Mouse (Mus musculus): Measurements from ENCODE around the gene Nrk. TPM values are rescaled to one million over a fixed set of nuclear protein-coding genes. Genes with fewer than 3 reads are reported as not detected.

Gene Nrk
- 22.4 and 24.5 TPM in 2 replicates for polyA plus RNA-seq (2011; ENCODE audit: insufficient read depth, insufficient read length, low read depth, missing spikeins)

GRCm38 (mm10) chrX:138914041-138914776, at the start of gene Nrk:
Gene Nrk, plus strand, starts transcription at chrX:138914430.
- H3K4me1 ChIP-seq (ENCODE audit: control insufficient read depth, insufficient read depth, low read length) = no peaks in the 10 kb centered on the region
- H3K9me3 ChIP-seq (replicated peaks; ENCODE audit: control insufficient read depth, insufficient read depth, low read length, poor library complexity, severe bottlenecking) = no peaks in the 10 kb centered on the region
- H3K27me3 ChIP-seq (ENCODE audit: control insufficient read depth, insufficient read depth, low read length, poor library complexity, severe bottlenecking) = peaks cover 4% of the 10 kb centered on the region
- peak within 1 kb of the TSS; percentile 74 for H3K4me3 ChIP-seq (ENCODE audit: low read depth, low read length)
- no peak within 1 kb of the TSS for H3K27ac ChIP-seq (ENCODE audit: insufficient read depth, low read length)
- no peak for TF ChIP-seq EP300 (IDR thresholded peaks at IDR 0.05; ENCODE audit: insufficient read depth, low read depth, low read length)
- no peak for TF ChIP-seq POLR2A (IDR thresholded peaks at IDR 0.05; ENCODE audit: insufficient read depth, low read length)
- no peak for TF ChIP-seq CTCF (IDR thresholded peaks at IDR 0.05; ENCODE audit: low read depth, low read length)
- no peak within 1 kb of the TSS; the same call in 1 of the 2 replicates for H3K9ac ChIP-seq (ENCODE audit: low read depth, poor library complexity, severe bottlenecking)
- H3K36me3 ChIP-seq (ENCODE audit: control insufficient read depth, insufficient read depth, low read length, poor library complexity, severe bottlenecking) = no peaks in the 10 kb centered on the region

GRCm38 (mm10) chrX:138913366-138913765, 864 bp upstream of the Nrk start:
- no peak overlapping the region for H3K27ac ChIP-seq (ENCODE audit: insufficient read depth, low read length)
- no peaks in the 10 kb centered on the region for H3K4me1 ChIP-seq (ENCODE audit: control insufficient read depth, insufficient read depth, low read length)
- 0 out of 2 replicates have a peak overlapping the region, but pooled peaks have one; percentile 10 for H3K4me3 ChIP-seq (ENCODE audit: low read depth, low read length)
- H3K9me3 ChIP-seq (replicated peaks; ENCODE audit: control insufficient read depth, insufficient read depth, low read length, poor library complexity, severe bottlenecking) = no peaks in the 10 kb centered on the region
- TF ChIP-seq CTCF (IDR thresholded peaks at IDR 0.05; ENCODE audit: low read depth, low read length) = no peak
- TF ChIP-seq POLR2A (IDR thresholded peaks at IDR 0.05; ENCODE audit: insufficient read depth, low read length) = no peak
- no peak for TF ChIP-seq EP300 (IDR thresholded peaks at IDR 0.05; ENCODE audit: insufficient read depth, low read depth, low read length)
- H3K9ac ChIP-seq (ENCODE audit: low read depth, poor library complexity, severe bottlenecking) = no peak overlapping the region
- peaks cover 4% of the 10 kb centered on the region for H3K27me3 ChIP-seq (ENCODE audit: control insufficient read depth, insufficient read depth, low read length, poor library complexity, severe bottlenecking)
- H3K36me3 ChIP-seq (ENCODE audit: control insufficient read depth, insufficient read depth, low read length, poor library complexity, severe bottlenecking) = no peaks in the 10 kb centered on the region

DNA sequence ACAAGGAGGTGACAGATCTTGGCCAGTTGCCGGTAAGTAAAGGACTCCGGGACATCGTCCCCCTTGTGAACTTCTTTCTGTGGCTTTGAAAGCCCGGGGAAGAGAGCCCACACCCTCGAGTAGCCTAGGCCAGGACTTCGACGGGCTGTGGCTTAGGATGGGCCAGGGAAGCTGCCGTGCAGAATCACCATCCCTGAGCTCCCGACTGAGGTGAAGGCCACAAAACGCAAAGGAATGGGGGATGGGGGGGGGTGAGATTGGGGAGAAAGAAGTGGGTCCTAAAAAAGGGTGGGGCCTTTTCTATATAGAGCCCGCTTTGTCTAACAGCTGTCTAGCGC, 516 bp downstream of the Nrk start:
- Histone ChIP-seq H3K9me3 (replicated peaks; ENCODE audit: control insufficient read depth, insufficient read depth, low read length, poor library complexity, severe bottlenecking) (no peaks in the 10 kb centered on the region), H3K27ac (ENCODE audit: insufficient read depth, low read length) (no peak overlapping the region), H3K27me3 (ENCODE audit: control insufficient read depth, insufficient read depth, low read length, poor library complexity, severe bottlenecking) (peaks cover 4% of the 10 kb centered on the region)

GRCm38 (mm10) chrX:138919030-138919429, 4.8 kb downstream of the Nrk start:
- TF ChIP-seq EP300 (IDR thresholded peaks at IDR 0.05; ENCODE audit: insufficient read depth, low read depth, low read length) (no peak), POLR2A (IDR thresholded peaks at IDR 0.05; ENCODE audit: insufficient read depth, low read length) (no peak), CTCF (IDR thresholded peaks at IDR 0.05; ENCODE audit: low read depth, low read length) (peak; percentile 56)
- H3K9me3 ChIP-seq (replicated peaks; ENCODE audit: control insufficient read depth, insufficient read depth, low read length, poor library complexity, severe bottlenecking) = no peaks in the 10 kb centered on the region
- H3K4me3 ChIP-seq (ENCODE audit: low read depth, low read length) = no peak overlapping the region
- no peak overlapping the region for H3K27ac ChIP-seq (ENCODE audit: insufficient read depth, low read length)
- no peak overlapping the region for H3K9ac ChIP-seq (ENCODE audit: low read depth, poor library complexity, severe bottlenecking)
- H3K4me1 ChIP-seq (ENCODE audit: control insufficient read depth, insufficient read depth, low read length) = no peaks in the 10 kb centered on the region
- H3K27me3 ChIP-seq (ENCODE audit: control insufficient read depth, insufficient read depth, low read length, poor library complexity, severe bottlenecking) = no peaks in the 10 kb centered on the region; the same call in 1 of the 2 replicates
- H3K36me3 ChIP-seq (ENCODE audit: control insufficient read depth, insufficient read depth, low read length, poor library complexity, severe bottlenecking) = no peaks in the 10 kb centered on the region

More for the DNA sequence above, 516 bp downstream of the Nrk start:
- no peak for TF ChIP-seq POLR2A (IDR thresholded peaks at IDR 0.05; ENCODE audit: insufficient read depth, low read length)
- no peak for TF ChIP-seq CTCF (IDR thresholded peaks at IDR 0.05; ENCODE audit: low read depth, low read length)
- no peak for TF ChIP-seq EP300 (IDR thresholded peaks at IDR 0.05; ENCODE audit: insufficient read depth, low read depth, low read length)
- no peak overlapping the region for H3K9ac ChIP-seq (ENCODE audit: low read depth, poor library complexity, severe bottlenecking)
- H3K4me1 ChIP-seq (ENCODE audit: control insufficient read depth, insufficient read depth, low read length) = no peaks in the 10 kb centered on the region
- no peaks in the 10 kb centered on the region for H3K36me3 ChIP-seq (ENCODE audit: control insufficient read depth, insufficient read depth, low read length, poor library complexity, severe bottlenecking)
- H3K4me3 ChIP-seq (ENCODE audit: low read depth, low read length) = peak overlapping the region; percentile 74

DNA sequence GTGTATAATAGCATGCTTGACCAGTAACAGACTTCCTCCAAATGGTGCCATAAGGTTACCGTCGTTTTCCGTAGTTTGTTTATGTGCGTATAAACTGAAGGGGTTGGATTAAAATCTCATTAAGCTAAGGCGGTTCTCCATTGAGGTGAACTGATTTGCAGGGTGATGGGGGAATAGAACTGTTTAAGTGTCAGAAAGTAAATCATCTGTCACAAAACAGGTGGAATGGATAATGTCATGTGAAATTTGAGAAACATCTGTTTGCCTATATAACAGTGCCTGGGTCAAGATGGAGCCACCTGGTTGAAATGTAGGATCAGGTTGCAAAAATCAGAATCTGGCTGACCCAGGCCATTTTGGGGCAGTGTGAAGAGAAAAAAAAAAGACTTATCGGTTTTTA, 29.7 kb downstream of the Nrk start:
- no peaks in the 10 kb centered on the region for H3K27me3 ChIP-seq (ENCODE audit: control insufficient read depth, insufficient read depth, low read length, poor library complexity, severe bottlenecking)
- H3K36me3 ChIP-seq (ENCODE audit: control insufficient read depth, insufficient read depth, low read length, poor library complexity, severe bottlenecking) = no peaks in the 10 kb centered on the region
- no peaks in the 10 kb centered on the region for H3K4me1 ChIP-seq (ENCODE audit: control insufficient read depth, insufficient read depth, low read length)
- H3K9me3 ChIP-seq (replicated peaks; ENCODE audit: control insufficient read depth, insufficient read depth, low read length, poor library complexity, severe bottlenecking) = no peaks in the 10 kb centered on the region
- no peak overlapping the region for H3K9ac ChIP-seq (ENCODE audit: low read depth, poor library complexity, severe bottlenecking)
- no peak overlapping the region for H3K4me3 ChIP-seq (ENCODE audit: low read depth, low read length)
- H3K27ac ChIP-seq (ENCODE audit: insufficient read depth, low read length) = no peak overlapping the region
- TF ChIP-seq POLR2A (IDR thresholded peaks at IDR 0.05; ENCODE audit: insufficient read depth, low read length) (no peak), EP300 (IDR thresholded peaks at IDR 0.05; ENCODE audit: insufficient read depth, low read depth, low read length) (no peak), CTCF (IDR thresholded peaks at IDR 0.05; ENCODE audit: low read depth, low read length) (no peak)

DNA sequence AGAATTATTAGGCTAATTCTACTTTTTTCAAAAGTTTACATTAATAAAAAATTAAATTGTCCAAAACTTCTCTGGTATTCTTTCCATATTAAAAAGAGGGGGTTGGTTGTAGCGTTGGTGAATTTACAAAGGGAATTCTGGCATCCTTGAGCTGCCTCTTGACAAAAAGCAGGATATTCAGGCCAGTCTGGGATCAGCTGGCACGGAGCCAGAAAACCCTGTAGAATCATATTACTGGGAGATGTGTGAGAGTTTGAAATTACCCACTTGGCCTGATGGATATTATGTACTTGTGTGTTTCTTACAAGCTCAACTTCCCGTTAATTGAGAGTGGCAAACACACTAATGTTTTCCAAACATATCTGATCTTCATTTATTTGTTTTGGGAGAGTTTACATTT, 46.5 kb downstream of the Nrk start:
- H3K36me3 ChIP-seq (ENCODE audit: control insufficient read depth, insufficient read depth, low read length, poor library complexity, severe bottlenecking) = no peaks in the 10 kb centered on the region
- H3K4me3 ChIP-seq (ENCODE audit: low read depth, low read length) = no peak overlapping the region
- H3K9ac ChIP-seq (ENCODE audit: low read depth, poor library complexity, severe bottlenecking) = no peak overlapping the region
- H3K4me1 ChIP-seq (ENCODE audit: control insufficient read depth, insufficient read depth, low read length) = no peaks in the 10 kb centered on the region
- no peaks in the 10 kb centered on the region for H3K9me3 ChIP-seq (replicated peaks; ENCODE audit: control insufficient read depth, insufficient read depth, low read length, poor library complexity, severe bottlenecking)
- H3K27ac ChIP-seq (ENCODE audit: insufficient read depth, low read length) = no peak overlapping the region
- H3K27me3 ChIP-seq (ENCODE audit: control insufficient read depth, insufficient read depth, low read length, poor library complexity, severe bottlenecking) = no peaks in the 10 kb centered on the region
- TF ChIP-seq POLR2A (IDR thresholded peaks at IDR 0.05; ENCODE audit: insufficient read depth, low read length) (no peak), CTCF (IDR thresholded peaks at IDR 0.05; ENCODE audit: low read depth, low read length) (no peak), EP300 (IDR thresholded peaks at IDR 0.05; ENCODE audit: insufficient read depth, low read depth, low read length) (no peak)

Measured in ES-Bruce4 (cell line).